Mouse (Mus musculus): ENCODE measurements around the gene Agap3. TPM values are rescaled to one million over a fixed set of nuclear protein-coding genes. Genes with fewer than 3 reads are reported as not detected.

Agap3 gene
- polyA plus RNA-seq, 1 experiment from 2014 or later: 25.6 TPM

GRCm38 (mm10) chr5:24525360-24526189 is 73.6 kb downstream of the Agap3 start:
- peak overlapping the region; percentile 35; the same call in 1 of the 2 replicates for H3K4me3 ChIP-seq (ENCODE audit: low read depth, low read length)
- ATAC-seq (ENCODE audit: insufficient number of reproducible peaks, insufficient read depth, low FRiP score, low read depth): no peak
- no peak overlapping the region for H3K27ac ChIP-seq (ENCODE audit: low read length)
- peaks cover 70% of the 10 kb centered on the region for H3K27me3 ChIP-seq (ENCODE audit: control insufficient read depth, insufficient read depth, low read length)
- peak overlapping the region; percentile 83 for H3K4me2 ChIP-seq (replicated peaks; ENCODE audit: low read depth, low read length)
- no peaks in the 10 kb centered on the region for H3K36me3 ChIP-seq (ENCODE audit: control insufficient read depth, insufficient read depth, low read length)
- WGBS: 4% methylated on average over 34 of the region's 34 CpGs
- H3K9me3 ChIP-seq (ENCODE audit: control insufficient read depth, low read depth, low read length): no peaks in the 10 kb centered on the region
- H3K4me1 ChIP-seq (ENCODE audit: control insufficient read depth, insufficient read depth, low read length): peaks cover 7% of the 10 kb centered on the region; the same call in 1 of the 2 replicates
- no peak overlapping the region for H3K9ac ChIP-seq (replicated peaks; ENCODE audit: low read depth, low read length)

- Histone ChIP-seq H3K4me3 (ENCODE audit: low read depth, low read length) (peak overlapping the region; percentile 35), H3K27me3 (ENCODE audit: control insufficient read depth, insufficient read depth, low read length) (peaks cover 70% of the 10 kb centered on the region), H3K4me1 (ENCODE audit: control insufficient read depth, insufficient read depth, low read length) (peaks cover 7% of the 10 kb centered on the region; the same call in 1 of the 2 replicates), H3K9me3 (ENCODE audit: control insufficient read depth, low read depth, low read length) (no peaks in the 10 kb centered on the region), H3K27ac (ENCODE audit: low read length) (no peak overlapping the region), H3K4me2 (replicated peaks; ENCODE audit: low read depth, low read length) (peak overlapping the region; percentile 83), H3K9ac (replicated peaks; ENCODE audit: low read depth, low read length) (no peak overlapping the region; the same call in 1 of the 2 replicates), H3K36me3 (ENCODE audit: control insufficient read depth, insufficient read depth, low read length) (no peaks in the 10 kb centered on the region)
- no peak for ATAC-seq (ENCODE audit: insufficient number of reproducible peaks, insufficient read depth, low FRiP score, low read depth)
- under 1% methylated on average over 73 of the region's 109 CpGs for WGBS
Observed at GRCm38 (mm10) chr5:24526190-24526888, 74.4 kb downstream of the Agap3 start.

GRCm38 (mm10) chr5:24526889-24527230 is 74.9 kb downstream of the Agap3 start, which contains the start of gene Gbx1:
TSS of gene Gbx1 (minus strand) at chr5:24527202.
- no peak within 1 kb of the TSS; the same call in 1 of the 2 replicates for H3K9ac ChIP-seq (replicated peaks; ENCODE audit: low read depth, low read length)
- 1% methylated on average over 28 of the region's 49 CpGs for WGBS
- peak within 1 kb of the TSS; percentile 83 for H3K4me2 ChIP-seq (replicated peaks; ENCODE audit: low read depth, low read length)
- peak within 1 kb of the TSS; percentile 35 for H3K4me3 ChIP-seq (ENCODE audit: low read depth, low read length)
- H3K36me3 ChIP-seq (ENCODE audit: control insufficient read depth, insufficient read depth, low read length): no peaks in the 10 kb centered on the region
- H3K9me3 ChIP-seq (ENCODE audit: control insufficient read depth, low read depth, low read length): no peaks in the 10 kb centered on the region
- ATAC-seq (ENCODE audit: insufficient number of reproducible peaks, insufficient read depth, low FRiP score, low read depth): no peak
- H3K4me1 ChIP-seq (ENCODE audit: control insufficient read depth, insufficient read depth, low read length): peaks cover 7% of the 10 kb centered on the region; the same call in 1 of the 2 replicates
- H3K27me3 ChIP-seq (ENCODE audit: control insufficient read depth, insufficient read depth, low read length): peaks cover 69% of the 10 kb centered on the region
- H3K27ac ChIP-seq (ENCODE audit: low read length): no peak within 1 kb of the TSS

- H3K4me2 ChIP-seq (replicated peaks; ENCODE audit: low read depth, low read length): no peak overlapping the region
- no peak overlapping the region for H3K4me3 ChIP-seq (ENCODE audit: low read depth, low read length)
- H3K9ac ChIP-seq (replicated peaks; ENCODE audit: low read depth, low read length): no peak overlapping the region
- peaks cover 7% of the 10 kb centered on the region; the same call in 1 of the 2 replicates for H3K4me1 ChIP-seq (ENCODE audit: control insufficient read depth, insufficient read depth, low read length)
- no peak overlapping the region for H3K27ac ChIP-seq (ENCODE audit: low read length)
- peaks cover 62% of the 10 kb centered on the region for H3K27me3 ChIP-seq (ENCODE audit: control insufficient read depth, insufficient read depth, low read length)
- no peaks in the 10 kb centered on the region for H3K36me3 ChIP-seq (ENCODE audit: control insufficient read depth, insufficient read depth, low read length)
- H3K9me3 ChIP-seq (ENCODE audit: control insufficient read depth, low read depth, low read length): no peaks in the 10 kb centered on the region
- ATAC-seq (ENCODE audit: insufficient number of reproducible peaks, insufficient read depth, low FRiP score, low read depth): no peak
- WGBS: 7% methylated on average over 6 of the region's 6 CpGs
Observed at GRCm38 (mm10) chr5:24527780-24528179, 75.8 kb downstream of the Agap3 start.

GRCm38 (mm10) chr5:24530042-24530689 is 78.2 kb downstream of the Agap3 start:
- H3K36me3 ChIP-seq (ENCODE audit: control insufficient read depth, insufficient read depth, low read length): no peaks in the 10 kb centered on the region
- H3K9ac ChIP-seq (replicated peaks; ENCODE audit: low read depth, low read length): no peak overlapping the region
- H3K27me3 ChIP-seq (ENCODE audit: control insufficient read depth, insufficient read depth, low read length): peaks cover 40% of the 10 kb centered on the region
- no peak overlapping the region for H3K4me3 ChIP-seq (ENCODE audit: low read depth, low read length)
- peak; percentile 70; the same call in 1 of the 2 replicates for ATAC-seq (ENCODE audit: insufficient number of reproducible peaks, insufficient read depth, low FRiP score, low read depth)
- peaks cover 7% of the 10 kb centered on the region; the same call in 1 of the 2 replicates for H3K4me1 ChIP-seq (ENCODE audit: control insufficient read depth, insufficient read depth, low read length)
- H3K27ac ChIP-seq (ENCODE audit: low read length): no peak overlapping the region
- H3K4me2 ChIP-seq (replicated peaks; ENCODE audit: low read depth, low read length): no peak overlapping the region
- 19% methylated on average over 24 of the region's 24 CpGs for WGBS
- H3K9me3 ChIP-seq (ENCODE audit: control insufficient read depth, low read depth, low read length): no peaks in the 10 kb centered on the region

- no peak overlapping the region for H3K27ac ChIP-seq (ENCODE audit: low read length)
- H3K27me3 ChIP-seq (ENCODE audit: control insufficient read depth, insufficient read depth, low read length): peaks cover 15% of the 10 kb centered on the region
- no peak overlapping the region for H3K4me2 ChIP-seq (replicated peaks; ENCODE audit: low read depth, low read length)
- H3K4me1 ChIP-seq (ENCODE audit: control insufficient read depth, insufficient read depth, low read length): no peaks in the 10 kb centered on the region
- no peaks in the 10 kb centered on the region for H3K36me3 ChIP-seq (ENCODE audit: control insufficient read depth, insufficient read depth, low read length)
- H3K9me3 ChIP-seq (ENCODE audit: control insufficient read depth, low read depth, low read length): no peaks in the 10 kb centered on the region
- WGBS: 57% methylated on average over 11 of the region's 11 CpGs
- no peak overlapping the region for H3K9ac ChIP-seq (replicated peaks; ENCODE audit: low read depth, low read length)
- H3K4me3 ChIP-seq (ENCODE audit: low read depth, low read length): no peak overlapping the region
- ATAC-seq (ENCODE audit: insufficient number of reproducible peaks, insufficient read depth, low FRiP score, low read depth): no peak
Observed at GRCm38 (mm10) chr5:24533391-24533790, 81.4 kb downstream of the Agap3 start.

- Histone ChIP-seq H3K9me3 (ENCODE audit: control insufficient read depth, low read depth, low read length) (no peaks in the 10 kb centered on the region), H3K4me3 (ENCODE audit: low read depth, low read length) (no peak overlapping the region), H3K27ac (ENCODE audit: low read length) (no peak overlapping the region), H3K4me1 (ENCODE audit: control insufficient read depth, insufficient read depth, low read length) (no peaks in the 10 kb centered on the region), H3K9ac (replicated peaks; ENCODE audit: low read depth, low read length) (no peak overlapping the region), H3K36me3 (ENCODE audit: control insufficient read depth, insufficient read depth, low read length) (no peaks in the 10 kb centered on the region), H3K4me2 (replicated peaks; ENCODE audit: low read depth, low read length) (no peak overlapping the region), H3K27me3 (ENCODE audit: control insufficient read depth, insufficient read depth, low read length) (peaks cover 6% of the 10 kb centered on the region)
- WGBS: 44% methylated on average over 5 of the region's 5 CpGs
- ATAC-seq (ENCODE audit: insufficient number of reproducible peaks, insufficient read depth, low FRiP score, low read depth): no peak
Observed at GRCm38 (mm10) chr5:24534292-24534691, 82.3 kb downstream of the Agap3 start.

GRCm38 (mm10) chr5:24535731-24536130 is 83.8 kb downstream of the Agap3 start:
- Histone ChIP-seq H3K36me3 (ENCODE audit: control insufficient read depth, insufficient read depth, low read length) (no peaks in the 10 kb centered on the region), H3K4me1 (ENCODE audit: control insufficient read depth, insufficient read depth, low read length) (peaks cover 6% of the 10 kb centered on the region), H3K27me3 (ENCODE audit: control insufficient read depth, insufficient read depth, low read length) (no peaks in the 10 kb centered on the region), H3K27ac (ENCODE audit: low read length) (no peak overlapping the region), H3K9me3 (ENCODE audit: control insufficient read depth, low read depth, low read length) (no peaks in the 10 kb centered on the region), H3K4me3 (ENCODE audit: low read depth, low read length) (no peak overlapping the region), H3K4me2 (replicated peaks; ENCODE audit: low read depth, low read length) (no peak overlapping the region), H3K9ac (replicated peaks; ENCODE audit: low read depth, low read length) (no peak overlapping the region)
- ATAC-seq (ENCODE audit: insufficient number of reproducible peaks, insufficient read depth, low FRiP score, low read depth): no peak
- WGBS: 85% methylated on average over 3 of the region's 3 CpGs

Data from stomach, embryonic 14.5 days (tissue).